Mouse (Mus musculus): Measurements from ENCODE around the gene Scgb1b11. TPM values are rescaled to one million over a fixed set of nuclear protein-coding genes. Genes with fewer than 3 reads are reported as not detected.
"Not testable (repeated sequence)": the region's sequence is repeated elsewhere in the genome, so short reads cannot be mapped to it uniquely, and the experiment has no call there.

Gene Scgb1b11
- total RNA-seq (2015), result not detected in 2 replicates
- not detected in 2 replicates for total RNA-seq (2017)

GRCm38 (mm10) chr7:32222540-32222939, at the start of gene Scgb1b11:
Gene Scgb1b11 (plus strand): TSS chr7:32222840.
- ATAC-seq (replicated peaks; ENCODE audit: poor library complexity), result not testable (repeated sequence)

GRCm38 (mm10) chr7:32211045-32211444, 11.6 kb upstream of the Scgb1b11 start, which contains the start of gene Scgb2b11:
Gene Scgb2b11 (minus strand): TSS chr7:32211145.
- ATAC-seq (replicated peaks; ENCODE audit: poor library complexity), result not testable (repeated sequence)

Other genes starting within 250 kb of the Scgb1b11 start
- not detected in 2 replicates for gene Scgb1b10, start 122.0 kb upstream of the Scgb1b11 start, total RNA-seq (2015)
- gene Scgb1b10, start 122.0 kb upstream of the Scgb1b11 start, total RNA-seq (2017), result not detected in 2 replicates
- not detected in 2 replicates for gene Scgb2b11, start 11.7 kb upstream of the Scgb1b11 start, total RNA-seq (2015)
- gene Scgb2b11, start 11.7 kb upstream of the Scgb1b11 start, total RNA-seq (2017), result not detected in 2 replicates
- not detected in 2 replicates for gene Scgb2b12, start 104.4 kb downstream of the Scgb1b11 start, total RNA-seq (2015)
- not detected in 2 replicates for gene Scgb2b12, start 104.4 kb downstream of the Scgb1b11 start, total RNA-seq (2017)
- gene Scgb1b12, start 111.3 kb downstream of the Scgb1b11 start, total RNA-seq (2015), result not detected in 2 replicates
- gene Scgb1b12, start 111.3 kb downstream of the Scgb1b11 start, total RNA-seq (2017), result not detected in 2 replicates
- gene Scgb1b29, start 218.7 kb downstream of the Scgb1b11 start, total RNA-seq (2015), result not detected in 2 replicates
- not detected in 2 replicates for gene Scgb1b29, start 218.7 kb downstream of the Scgb1b11 start, total RNA-seq (2017)